Mouse (Mus musculus): ENCODE measurements around the gene Acss3.

GRCm38 (mm10) chr10:106913032-106913431 lies 210.4 kb downstream of the Acss3 start:
- TF ChIP-seq CTCF (IDR thresholded peaks at IDR 0.05; ENCODE audit: control insufficient read depth, insufficient read depth, insufficient read length) (no peak), MAX (IDR thresholded peaks at IDR 0.05) (no peak), USF1 (IDR thresholded peaks at IDR 0.05; ENCODE audit: low read depth) (no peak)

Measured in C2C12 (cell line).